Mouse (Mus musculus): ENCODE data around the gene Ece2. TPM values are rescaled to one million over a fixed set of nuclear protein-coding genes. Genes with fewer than 3 reads are reported as not detected.
A peak's percentile ranks its signal among the peaks of the same experiment; 100 is the strongest.
"Not testable (repeated sequence)": the region's sequence is repeated elsewhere in the genome, so short reads cannot be mapped to it uniquely, and the experiment has no call there.

Gene Ece2
- polyA plus RNA-seq, 1 experiment from 2014 or later = not detected

DNA sequence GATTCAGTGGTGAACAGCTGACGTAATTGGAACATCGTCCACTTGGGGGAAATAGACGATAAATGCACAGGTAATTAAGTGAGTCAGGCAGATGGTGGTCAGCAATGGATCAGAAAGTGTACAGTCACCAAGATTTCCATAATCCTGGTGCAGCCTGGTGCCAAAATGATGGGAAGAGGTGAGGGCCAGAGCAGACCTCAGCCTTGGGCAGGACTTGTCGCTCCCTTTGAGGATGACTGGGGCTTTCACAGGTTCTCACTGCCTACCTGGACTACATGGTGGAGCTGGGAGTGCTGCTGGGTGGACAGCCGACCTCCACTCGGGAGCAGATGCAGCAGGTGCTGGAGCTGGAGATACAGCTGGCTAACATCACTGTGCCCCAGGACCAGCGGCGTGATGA lies 7.8 kb downstream of the Ece2 start:
- Histone ChIP-seq H3K4me1 (no peaks in the 10 kb centered on the region), H3K27me3 (replicated peaks) (peaks cover 27% of the 10 kb centered on the region), H3K9ac (no peak overlapping the region), H3K27ac (no peak overlapping the region), H3K36me3 (no peaks in the 10 kb centered on the region), H3K4me3 (no peak overlapping the region), H3K9me3 (replicated peaks) (no peaks in the 10 kb centered on the region), H3K4me2 (no peak overlapping the region)
- no peak for ATAC-seq
- 55% methylated on average over 8 of the region's 8 CpGs for WGBS (ENCODE audit: insufficient replicate concordance)

DNA sequence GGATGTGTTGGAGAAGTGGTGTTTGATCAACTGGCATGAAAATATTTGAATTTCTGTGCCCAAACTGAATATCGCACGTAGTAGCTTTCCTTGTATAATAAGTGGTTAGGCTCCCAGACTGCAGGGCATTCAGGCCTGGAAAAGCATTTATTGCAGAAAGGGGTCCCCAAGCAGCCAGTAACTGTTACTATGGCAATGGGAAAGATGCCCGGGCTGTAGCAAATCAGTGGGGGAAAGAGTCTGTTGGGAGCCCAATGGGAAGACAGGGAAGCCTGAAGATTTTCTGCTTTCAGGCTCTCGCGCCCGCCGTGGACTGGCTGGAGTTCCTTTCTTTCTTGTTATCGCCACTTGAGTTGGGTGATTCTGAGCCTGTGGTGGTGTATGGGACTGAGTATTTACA lies 8.7 kb downstream of the Ece2 start:
- H3K4me1 ChIP-seq = no peaks in the 10 kb centered on the region
- no peak overlapping the region for H3K4me3 ChIP-seq
- ATAC-seq = no peak
- no peak overlapping the region for H3K27ac ChIP-seq
- no peaks in the 10 kb centered on the region for H3K9me3 ChIP-seq (replicated peaks)
- WGBS (ENCODE audit: insufficient replicate concordance) = 73% methylated on average over 8 of the region's 8 CpGs
- no peak overlapping the region for H3K9ac ChIP-seq
- no peaks in the 10 kb centered on the region for H3K36me3 ChIP-seq
- H3K4me2 ChIP-seq = no peak overlapping the region
- H3K27me3 ChIP-seq (replicated peaks) = peaks cover 26% of the 10 kb centered on the region

DNA sequence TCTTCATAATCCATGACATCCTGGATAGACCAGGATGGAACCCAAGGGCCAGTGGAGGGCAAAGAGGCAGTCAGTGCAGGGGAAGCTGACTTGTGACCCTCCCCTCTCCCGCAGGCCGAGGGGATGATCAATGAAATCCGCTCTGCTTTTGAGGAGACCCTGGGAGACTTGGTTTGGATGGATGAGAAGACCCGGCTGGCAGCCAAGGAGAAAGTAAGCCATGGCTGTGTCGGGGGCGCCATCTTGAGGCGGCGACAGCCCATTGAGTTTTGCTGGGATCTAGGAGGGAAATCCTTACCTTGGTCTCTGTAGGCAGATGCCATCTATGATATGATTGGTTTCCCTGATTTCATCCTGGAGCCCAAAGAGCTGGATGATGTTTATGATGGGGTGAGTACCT lies 12.5 kb downstream of the Ece2 start:
- Histone ChIP-seq H3K4me1 (no peaks in the 10 kb centered on the region), H3K36me3 (no peaks in the 10 kb centered on the region), H3K9ac (no peak overlapping the region), H3K27me3 (replicated peaks) (peaks cover 45% of the 10 kb centered on the region), H3K27ac (no peak overlapping the region), H3K9me3 (replicated peaks) (no peaks in the 10 kb centered on the region), H3K4me3 (no peak overlapping the region), H3K4me2 (no peak overlapping the region)
- WGBS (ENCODE audit: insufficient replicate concordance) = 3% methylated on average over 8 of the region's 8 CpGs
- no peak for ATAC-seq

DNA sequence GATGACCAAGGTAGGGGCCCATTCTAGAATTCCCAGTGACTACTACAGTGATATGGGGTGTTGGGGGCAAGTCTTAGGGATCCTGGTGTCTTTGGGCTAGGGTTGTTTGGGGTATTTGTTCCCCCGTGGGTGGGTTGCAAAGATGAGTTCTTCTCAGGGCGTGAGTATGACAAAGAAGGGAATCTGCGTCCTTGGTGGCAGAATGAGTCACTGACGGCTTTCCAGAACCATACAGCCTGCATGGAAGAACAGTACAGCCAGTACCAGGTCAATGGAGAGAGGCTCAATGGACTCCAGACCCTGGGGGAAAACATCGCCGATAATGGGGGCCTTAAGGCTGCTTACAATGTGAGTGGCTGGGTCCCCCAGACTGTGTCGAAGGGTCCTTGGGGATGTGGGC lies 14.3 kb downstream of the Ece2 start:
- H3K9me3 ChIP-seq (replicated peaks) = no peaks in the 10 kb centered on the region
- no peak overlapping the region for H3K4me2 ChIP-seq
- H3K4me3 ChIP-seq = no peak overlapping the region
- peaks cover 41% of the 10 kb centered on the region for H3K27me3 ChIP-seq (replicated peaks)
- no peaks in the 10 kb centered on the region for H3K36me3 ChIP-seq
- H3K27ac ChIP-seq = no peak overlapping the region
- no peak for ATAC-seq
- H3K9ac ChIP-seq = no peak overlapping the region
- WGBS (ENCODE audit: insufficient replicate concordance) = 67% methylated on average over 7 of the region's 7 CpGs
- H3K4me1 ChIP-seq = no peaks in the 10 kb centered on the region

DNA sequence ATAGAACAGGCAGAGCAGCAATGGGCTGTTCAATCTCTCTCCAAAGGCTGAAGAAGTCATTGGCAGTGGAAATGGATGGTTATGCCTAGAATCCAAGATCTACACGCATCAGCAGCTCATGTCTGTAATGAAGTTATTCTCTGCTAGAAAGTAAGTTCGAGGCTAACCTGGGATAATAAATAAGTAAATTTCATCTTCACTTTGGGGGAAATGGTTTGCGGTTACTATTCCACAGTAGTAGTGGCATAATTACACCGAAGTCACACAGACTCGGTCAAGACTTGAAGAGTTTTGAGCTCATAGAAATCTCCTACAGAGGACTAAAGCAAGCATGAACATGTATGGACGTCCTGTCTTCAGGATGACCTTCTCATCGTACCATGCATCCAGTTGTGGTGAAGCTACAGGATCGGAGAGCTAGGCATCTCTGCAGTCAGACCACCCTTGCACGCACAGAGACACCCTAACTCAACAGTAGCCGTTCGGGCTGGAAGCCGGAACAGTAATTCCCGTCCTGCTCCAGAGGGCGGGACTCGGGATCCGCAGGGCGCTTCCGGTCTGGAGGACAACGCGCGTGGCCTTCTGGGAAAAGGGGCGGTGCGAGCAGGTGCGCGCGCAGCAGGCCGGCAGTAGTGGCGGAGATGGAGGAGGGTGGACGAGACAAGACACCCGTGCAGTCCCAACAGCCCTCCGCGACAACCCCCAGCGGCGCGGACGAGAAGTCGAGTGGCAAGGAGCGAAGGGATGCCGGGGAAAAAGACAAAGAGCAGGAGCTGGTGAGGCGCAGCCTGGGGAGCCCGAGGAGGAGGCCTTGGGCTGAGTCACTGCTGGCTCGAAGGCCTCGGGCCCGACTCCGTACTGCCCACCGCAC lies 21.7 kb downstream of the Ece2 start, which contains the start of gene Psmd2:
Gene Psmd2 (plus strand): TSS at position 577 of the 871 bp plus-strand sequence.
- peak; percentile 95 for ATAC-seq
- peak within 1 kb of the TSS; percentile 81 for H3K9ac ChIP-seq
- H3K27ac ChIP-seq = peak within 1 kb of the TSS; percentile 52
- 0 out of 2 replicates have a peak, but pooled peaks cover 11% of the 10 kb centered on the region for H3K27me3 ChIP-seq (replicated peaks)
- peaks cover 34% of the 10 kb centered on the region for H3K36me3 ChIP-seq
- 1% methylated on average over 46 of the region's 46 CpGs for WGBS (ENCODE audit: insufficient replicate concordance)
- peak within 1 kb of the TSS; percentile 81 for H3K4me3 ChIP-seq
- H3K4me2 ChIP-seq = peak within 1 kb of the TSS; percentile 81
- peaks cover 18% of the 10 kb centered on the region for H3K4me1 ChIP-seq
- H3K9me3 ChIP-seq (replicated peaks) = no peaks in the 10 kb centered on the region

DNA sequence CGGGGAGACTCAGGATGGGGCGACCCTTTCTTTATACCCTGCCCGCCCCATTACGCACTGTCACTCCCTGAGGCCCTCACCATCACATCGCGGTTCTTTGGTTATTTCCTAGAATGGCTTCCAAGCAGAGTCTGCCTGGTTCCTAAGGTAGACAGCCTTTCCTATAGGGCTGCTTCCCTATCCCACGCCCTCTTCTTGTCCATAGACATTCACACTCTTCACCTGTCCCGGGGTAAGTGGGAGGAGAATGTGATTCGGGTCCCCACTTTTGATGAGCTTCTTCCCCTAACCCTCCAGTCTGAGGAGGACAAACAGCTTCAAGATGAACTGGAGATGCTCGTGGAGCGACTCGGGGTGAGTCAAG lies 22.3 kb downstream of the Ece2 start:
- Histone ChIP-seq H3K4me2 (peak overlapping the region; percentile 81), H3K9ac (peak overlapping the region; percentile 81), H3K4me1 (peaks cover 18% of the 10 kb centered on the region), H3K36me3 (peaks cover 41% of the 10 kb centered on the region), H3K9me3 (replicated peaks) (no peaks in the 10 kb centered on the region), H3K27ac (peak overlapping the region; percentile 52), H3K27me3 (replicated peaks) (0 out of 2 replicates have a peak, but pooled peaks cover 5% of the 10 kb centered on the region), H3K4me3 (peak overlapping the region; percentile 81)
- ATAC-seq = peak; percentile 51; the same call in 1 of the 2 replicates
- 8% methylated on average over 12 of the region's 12 CpGs for WGBS (ENCODE audit: insufficient replicate concordance)

DNA sequence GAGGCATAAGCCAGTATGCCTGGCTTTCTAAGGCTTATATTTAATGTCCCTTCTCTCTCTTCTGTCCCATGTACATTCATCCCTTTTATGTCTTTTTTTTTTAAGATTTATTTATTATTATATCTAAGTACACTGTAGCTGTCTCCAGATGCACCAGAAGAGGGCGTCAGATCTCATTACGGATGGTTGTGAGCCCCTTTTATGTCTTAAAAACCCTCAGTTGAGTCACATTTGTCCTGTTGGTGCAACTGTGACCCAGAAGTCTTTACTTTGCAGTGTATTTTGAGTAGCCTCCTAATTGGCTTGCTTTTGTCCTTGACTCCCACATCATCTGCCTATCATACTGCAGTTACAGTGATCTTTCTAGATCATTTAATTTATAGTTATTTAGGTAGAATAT lies 23.7 kb downstream of the Ece2 start:
- Histone ChIP-seq H3K4me2 (peak overlapping the region; percentile 81), H3K27me3 (replicated peaks) (no peaks in the 10 kb centered on the region), H3K36me3 (peaks cover 55% of the 10 kb centered on the region), H3K27ac (no peak overlapping the region), H3K4me3 (peak overlapping the region; percentile 81), H3K4me1 (peaks cover 18% of the 10 kb centered on the region), H3K9me3 (replicated peaks) (no peaks in the 10 kb centered on the region), H3K9ac (no peak overlapping the region)
- 47% methylated on average over 2 of the region's 2 CpGs for whole genome bisulfite sequencing (ENCODE audit: insufficient replicate concordance)
- ATAC-seq = no peak

DNA sequence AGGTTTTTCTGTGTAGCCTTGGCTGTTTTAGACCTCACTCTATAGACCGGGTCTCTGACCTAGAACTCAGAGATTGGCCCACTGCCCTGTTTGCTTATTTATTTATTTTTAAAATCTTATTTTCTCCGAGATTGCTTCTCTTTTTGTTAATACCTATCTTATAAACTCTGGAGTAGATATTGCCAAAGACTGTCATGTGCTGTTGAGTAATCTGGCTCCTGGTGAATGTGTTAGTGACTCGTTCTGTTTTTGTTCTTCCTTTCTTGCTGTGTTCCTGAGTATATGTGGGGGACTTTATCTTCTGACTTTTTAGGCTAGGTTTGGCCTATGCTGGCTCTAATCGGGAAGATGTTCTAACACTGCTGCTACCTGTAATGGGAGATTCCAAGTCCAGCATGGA lies 28.0 kb downstream of the Ece2 start:
- H3K4me2 ChIP-seq = no peak overlapping the region
- no peak overlapping the region for H3K9ac ChIP-seq
- no peak overlapping the region for H3K27ac ChIP-seq
- no peak overlapping the region for H3K4me3 ChIP-seq
- peaks cover 97% of the 10 kb centered on the region for H3K36me3 ChIP-seq
- 82% methylated on average over 4 of the region's 4 CpGs for WGBS (ENCODE audit: insufficient replicate concordance)
- ATAC-seq = no peak
- no peaks in the 10 kb centered on the region for H3K27me3 ChIP-seq (replicated peaks)
- H3K4me1 ChIP-seq = peaks cover 7% of the 10 kb centered on the region
- no peaks in the 10 kb centered on the region for H3K9me3 ChIP-seq (replicated peaks)

DNA sequence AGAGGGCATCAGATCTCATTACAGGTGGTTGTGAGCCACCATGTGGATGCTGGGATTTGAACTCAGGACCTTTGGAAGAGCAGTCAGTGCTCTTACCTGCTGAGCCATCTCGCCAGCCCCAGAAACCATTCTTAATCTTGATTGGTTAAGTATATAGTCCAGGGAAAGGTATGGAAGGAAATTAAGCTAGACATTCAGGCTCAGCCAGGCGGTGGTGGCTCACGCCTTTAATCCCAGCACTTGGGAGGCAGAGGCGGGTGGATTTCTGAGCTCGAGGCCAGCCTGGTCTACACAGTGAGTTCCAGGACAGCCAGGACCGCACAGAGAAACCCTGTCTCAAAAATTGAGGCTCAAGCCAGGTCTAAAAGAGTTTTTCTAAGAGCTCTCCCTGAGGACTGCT lies 38.4 kb downstream of the Ece2 start, which contains the start of gene Eif4g1:
Gene Eif4g1 (plus strand): TSS at position 301 of the 400 bp plus-strand sequence.
- Histone ChIP-seq H3K4me1 (peaks cover 10% of the 10 kb centered on the region), H3K36me3 (peaks cover 17% of the 10 kb centered on the region)
- not testable (repeated sequence) for H3K9me3 ChIP-seq (replicated peaks); H3K9ac ChIP-seq; H3K4me3 ChIP-seq; H3K27ac ChIP-seq; ATAC-seq; H3K4me2 ChIP-seq; H3K27me3 ChIP-seq (replicated peaks)
- WGBS (ENCODE audit: insufficient replicate concordance) = 75% methylated on average over 5 of the region's 6 CpGs

DNA sequence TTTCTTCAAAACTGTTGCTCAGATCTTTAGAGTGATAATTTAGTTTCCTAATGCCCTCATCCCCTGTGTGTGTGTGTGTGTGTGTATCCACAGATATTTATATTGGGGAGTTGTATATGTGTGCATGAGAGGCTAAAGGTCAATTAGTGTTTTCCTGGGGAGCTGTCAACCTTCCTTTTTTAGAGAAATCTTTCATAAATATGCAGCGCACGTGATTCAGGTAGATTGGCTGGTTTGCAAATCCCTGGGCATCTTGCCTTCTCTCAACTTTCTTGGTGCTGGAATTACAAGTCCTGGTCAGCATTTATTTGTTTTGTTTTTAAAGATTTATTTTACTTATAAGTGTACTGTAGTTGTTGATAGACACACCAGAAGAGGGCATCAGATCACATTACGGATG lies 40.7 kb downstream of the Ece2 start:
- Histone ChIP-seq H3K4me1 (peaks cover 29% of the 10 kb centered on the region), H3K36me3 (peaks cover 13% of the 10 kb centered on the region), H3K27me3 (replicated peaks) (no peaks in the 10 kb centered on the region), H3K9ac (no peak overlapping the region), H3K4me3 (no peak overlapping the region), H3K9me3 (replicated peaks) (no peaks in the 10 kb centered on the region), H3K27ac (no peak overlapping the region), H3K4me2 (no peak overlapping the region)
- WGBS (ENCODE audit: insufficient replicate concordance) = 82% methylated on average over 3 of the region's 3 CpGs
- ATAC-seq = no peak

DNA sequence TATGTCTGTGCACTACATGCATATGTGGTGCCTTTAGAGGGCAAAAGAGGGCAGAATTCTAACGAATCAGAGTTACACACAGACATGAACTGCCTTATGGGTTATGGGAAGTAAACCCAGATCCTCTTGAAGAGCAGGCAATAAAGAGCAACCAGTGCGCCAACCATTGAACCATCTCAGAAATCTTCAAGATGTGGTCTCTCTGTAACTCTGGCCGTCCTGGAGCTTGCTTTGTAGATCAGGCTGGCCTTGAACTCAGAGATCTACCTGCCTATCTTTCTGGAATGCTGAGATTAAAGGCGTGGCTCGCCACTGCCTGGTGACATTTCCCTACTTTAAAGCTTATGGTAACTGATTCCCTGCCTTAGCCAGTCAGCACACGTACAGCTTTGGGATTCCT lies 42.3 kb downstream of the Ece2 start:
- peak overlapping the region; percentile 93 for H3K27ac ChIP-seq
- H3K36me3 ChIP-seq = peaks cover 29% of the 10 kb centered on the region
- H3K9me3 ChIP-seq (replicated peaks) = no peaks in the 10 kb centered on the region
- ATAC-seq = no peak
- H3K9ac ChIP-seq = peak overlapping the region; percentile 52; the same call in 1 of the 2 replicates
- H3K4me1 ChIP-seq = peaks cover 39% of the 10 kb centered on the region
- H3K4me2 ChIP-seq = peak overlapping the region; percentile 89
- peak overlapping the region; percentile 99 for H3K4me3 ChIP-seq
- H3K27me3 ChIP-seq (replicated peaks) = no peaks in the 10 kb centered on the region
- WGBS (ENCODE audit: insufficient replicate concordance) = 17% methylated on average over 6 of the region's 6 CpGs

DNA sequence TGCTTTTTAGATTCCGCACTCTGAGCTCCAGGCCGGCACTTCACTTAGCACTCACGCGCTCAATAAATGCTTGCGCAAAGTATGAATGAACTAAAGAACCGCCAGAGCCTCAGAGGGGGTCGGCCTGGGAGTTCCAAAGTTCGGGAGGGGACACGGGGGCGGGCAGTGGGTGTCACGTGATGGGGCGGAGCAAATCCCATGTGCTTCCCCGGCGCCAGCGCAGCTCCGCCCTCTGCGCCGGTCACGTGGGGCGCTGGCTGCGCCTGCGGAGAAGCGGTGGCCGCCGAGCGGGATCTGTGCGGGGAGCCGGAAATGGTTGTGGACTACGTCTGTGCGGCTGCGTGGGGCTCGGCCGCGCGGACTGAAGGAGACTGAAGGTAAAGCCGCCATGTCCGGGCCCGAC lies 42.9 kb downstream of the Ece2 start:
- H3K36me3 ChIP-seq = peaks cover 35% of the 10 kb centered on the region
- peak overlapping the region; percentile 93 for H3K27ac ChIP-seq
- peak overlapping the region; percentile 99 for H3K9ac ChIP-seq
- peak overlapping the region; percentile 89 for H3K4me2 ChIP-seq
- no peaks in the 10 kb centered on the region for H3K27me3 ChIP-seq (replicated peaks)
- H3K9me3 ChIP-seq (replicated peaks) = no peaks in the 10 kb centered on the region
- peak overlapping the region; percentile 99 for H3K4me3 ChIP-seq
- peaks cover 45% of the 10 kb centered on the region for H3K4me1 ChIP-seq
- WGBS (ENCODE audit: insufficient replicate concordance) = under 1% methylated on average over 38 of the region's 38 CpGs
- peak; percentile 84 for ATAC-seq
